Mouse (Mus musculus): ENCODE results near the gene Tmem223. TPM values are rescaled to one million over a fixed set of nuclear protein-coding genes. Genes with fewer than 3 reads are reported as not detected.
A peak's percentile ranks its signal among the peaks of the same experiment; 100 is the strongest.

Tmem223 gene
- polyA plus RNA-seq, 1 experiment, result 142 TPM

- TF ChIP-seq POLR2A (IDR thresholded peaks at IDR 0.05; ENCODE audit: extremely low read depth, insufficient read depth, low read length) (peak; percentile 77), CTCF (IDR thresholded peaks at IDR 0.05; ENCODE audit: extremely low read depth, insufficient read depth, low read length) (no peak)
- peaks cover 5% of the 10 kb centered on the region; the same call in 1 of the 2 replicates for H3K4me1 ChIP-seq (ENCODE audit: control insufficient read depth, insufficient read depth, low read length)
- peak within 1 kb of the TSS; percentile 53 for H3K4me3 ChIP-seq (ENCODE audit: insufficient read depth, low read length)
- H3K27ac ChIP-seq (ENCODE audit: insufficient read depth, low read length), result peak within 1 kb of the TSS; percentile 93
These were observed 29.4 kb upstream of the Tmem223 start, which contains the start of gene Stx5a for GRCm38 (mm10) chr19:8741243-8741869. TSS of gene Stx5a (plus strand) at chr19:8741413.

- H3K4me3 ChIP-seq (ENCODE audit: insufficient read depth, low read length), result peak overlapping the region; percentile 53
- 0 out of 2 replicates have a peak overlapping the region, but pooled peaks have one; percentile 17 for H3K27ac ChIP-seq (ENCODE audit: insufficient read depth, low read length)
- H3K4me1 ChIP-seq (ENCODE audit: control insufficient read depth, insufficient read depth, low read length), result peaks cover 5% of the 10 kb centered on the region; the same call in 1 of the 2 replicates
- TF ChIP-seq POLR2A (IDR thresholded peaks at IDR 0.05; ENCODE audit: extremely low read depth, insufficient read depth, low read length) (no peak), CTCF (IDR thresholded peaks at IDR 0.05; ENCODE audit: extremely low read depth, insufficient read depth, low read length) (no peak)
These were observed 28.6 kb upstream of the Tmem223 start for GRCm38 (mm10) chr19:8742176-8742575.

- H3K4me3 ChIP-seq (ENCODE audit: insufficient read depth, low read length), result no peak overlapping the region
- TF ChIP-seq CTCF (IDR thresholded peaks at IDR 0.05; ENCODE audit: extremely low read depth, insufficient read depth, low read length) (no peak), POLR2A (IDR thresholded peaks at IDR 0.05; ENCODE audit: extremely low read depth, insufficient read depth, low read length) (no peak)
- H3K27ac ChIP-seq (ENCODE audit: insufficient read depth, low read length), result no peak overlapping the region
- peaks cover 5% of the 10 kb centered on the region; the same call in 1 of the 2 replicates for H3K4me1 ChIP-seq (ENCODE audit: control insufficient read depth, insufficient read depth, low read length)
These were observed 25.4 kb upstream of the Tmem223 start for GRCm38 (mm10) chr19:8745382-8745781.

GRCm38 (mm10) chr19:8747368-8747767, 23.4 kb upstream of the Tmem223 start:
- no peak overlapping the region for H3K27ac ChIP-seq (ENCODE audit: insufficient read depth, low read length)
- TF ChIP-seq POLR2A (IDR thresholded peaks at IDR 0.05; ENCODE audit: extremely low read depth, insufficient read depth, low read length) (no peak), CTCF (IDR thresholded peaks at IDR 0.05; ENCODE audit: extremely low read depth, insufficient read depth, low read length) (0 out of 2 replicates have a peak, but pooled peaks have one; percentile 1)
- H3K4me1 ChIP-seq (ENCODE audit: control insufficient read depth, insufficient read depth, low read length), result peaks cover 3% of the 10 kb centered on the region; the same call in 1 of the 2 replicates
- no peak overlapping the region for H3K4me3 ChIP-seq (ENCODE audit: insufficient read depth, low read length)

- Histone ChIP-seq H3K4me3 (ENCODE audit: insufficient read depth, low read length) (no peak overlapping the region), H3K27ac (ENCODE audit: insufficient read depth, low read length) (no peak overlapping the region)
- no peak for TF ChIP-seq POLR2A (IDR thresholded peaks at IDR 0.05; ENCODE audit: extremely low read depth, insufficient read depth, low read length)
- TF ChIP-seq CTCF (IDR thresholded peaks at IDR 0.05; ENCODE audit: extremely low read depth, insufficient read depth, low read length), result no peak
These were observed 15.1 kb upstream of the Tmem223 start for GRCm38 (mm10) chr19:8755652-8756051.

GRCm38 (mm10) chr19:8756635-8757387, 14.0 kb upstream of the Tmem223 start, which contains the start of gene Nxf1:
TSS of gene Nxf1 (plus strand) at chr19:8757073.
- peak; percentile 94 for TF ChIP-seq POLR2A (IDR thresholded peaks at IDR 0.05; ENCODE audit: extremely low read depth, insufficient read depth, low read length)
- TF ChIP-seq CTCF (IDR thresholded peaks at IDR 0.05; ENCODE audit: extremely low read depth, insufficient read depth, low read length), result no peak
- Histone ChIP-seq H3K4me1 (ENCODE audit: control insufficient read depth, insufficient read depth, low read length) (peaks cover 3% of the 10 kb centered on the region), H3K27ac (ENCODE audit: insufficient read depth, low read length) (peak within 1 kb of the TSS; percentile 68), H3K4me3 (ENCODE audit: insufficient read depth, low read length) (peak within 1 kb of the TSS; percentile 90)

More at GRCm38 (mm10) chr19:8755652-8756051, 15.1 kb upstream of the Tmem223 start:
- H3K4me1 ChIP-seq (ENCODE audit: control insufficient read depth, insufficient read depth, low read length), result peaks cover 3% of the 10 kb centered on the region

- H3K4me1 ChIP-seq (ENCODE audit: control insufficient read depth, insufficient read depth, low read length), result peaks cover 3% of the 10 kb centered on the region
- H3K27ac ChIP-seq (ENCODE audit: insufficient read depth, low read length), result no peak overlapping the region
- peak overlapping the region; percentile 90 for H3K4me3 ChIP-seq (ENCODE audit: insufficient read depth, low read length)
- TF ChIP-seq POLR2A (IDR thresholded peaks at IDR 0.05; ENCODE audit: extremely low read depth, insufficient read depth, low read length), result no peak
- no peak for TF ChIP-seq CTCF (IDR thresholded peaks at IDR 0.05; ENCODE audit: extremely low read depth, insufficient read depth, low read length)
These were observed 13.3 kb upstream of the Tmem223 start for GRCm38 (mm10) chr19:8757471-8757998.

- TF ChIP-seq CTCF (IDR thresholded peaks at IDR 0.05; ENCODE audit: extremely low read depth, insufficient read depth, low read length) (no peak), POLR2A (IDR thresholded peaks at IDR 0.05; ENCODE audit: extremely low read depth, insufficient read depth, low read length) (no peak)
- H3K4me1 ChIP-seq (ENCODE audit: control insufficient read depth, insufficient read depth, low read length), result peaks cover 3% of the 10 kb centered on the region
- H3K27ac ChIP-seq (ENCODE audit: insufficient read depth, low read length), result no peak overlapping the region
- H3K4me3 ChIP-seq (ENCODE audit: insufficient read depth, low read length), result no peak overlapping the region
These were observed 11.9 kb upstream of the Tmem223 start for GRCm38 (mm10) chr19:8758899-8759298.

GRCm38 (mm10) chr19:8760757-8761156, 10.0 kb upstream of the Tmem223 start:
- Histone ChIP-seq H3K27ac (ENCODE audit: insufficient read depth, low read length) (no peak overlapping the region), H3K4me3 (ENCODE audit: insufficient read depth, low read length) (no peak overlapping the region), H3K4me1 (ENCODE audit: control insufficient read depth, insufficient read depth, low read length) (peaks cover 3% of the 10 kb centered on the region)
- no peak for TF ChIP-seq CTCF (IDR thresholded peaks at IDR 0.05; ENCODE audit: extremely low read depth, insufficient read depth, low read length)
- TF ChIP-seq POLR2A (IDR thresholded peaks at IDR 0.05; ENCODE audit: extremely low read depth, insufficient read depth, low read length), result no peak

Data from cortical plate, adult 2 months (tissue).